Mouse (Mus musculus): ENCODE results near the gene Ndufv1.
"Not testable (repeated sequence)": the region's sequence is repeated elsewhere in the genome, so short reads cannot be mapped to it uniquely, and the experiment has no call there.

Ndufv1 gene

GRCm38 (mm10) chr19:4041500-4041899 lies 28.9 kb upstream of the Ndufv1 start:
- DNase-seq, result not testable (repeated sequence)

- DNase-seq, result not testable (repeated sequence)
Observed at GRCm38 (mm10) chr19:4040941-4041340, 28.3 kb upstream of the Ndufv1 start.

GRCm38 (mm10) chr19:4037788-4038232 lies 25.2 kb upstream of the Ndufv1 start, which contains the start of gene Gstp1:
TSS of gene Gstp1 (minus strand) at chr19:4037985.
- peak; percentile 90 to 94 for DNase-seq

GRCm38 (mm10) chr19:4037154-4037787 lies 24.7 kb upstream of the Ndufv1 start:
- not testable (repeated sequence) for DNase-seq

GRCm38 (mm10) chr19:4036327-4037045 lies 23.9 kb upstream of the Ndufv1 start:
- DNase-seq, result no peak

GRCm38 (mm10) chr19:4033742-4034141 lies 21.1 kb upstream of the Ndufv1 start:
- DNase-seq, result no peak

- peak; percentile 63 to 79 for DNase-seq
Observed at GRCm38 (mm10) chr19:4033298-4033697, 20.7 kb upstream of the Ndufv1 start.

GRCm38 (mm10) chr19:4032668-4033067 lies 20.1 kb upstream of the Ndufv1 start:
- no peak for DNase-seq

GRCm38 (mm10) chr19:4027576-4027975 lies 15.0 kb upstream of the Ndufv1 start:
- DNase-seq, result no peak

- no peak for DNase-seq
Observed at GRCm38 (mm10) chr19:4023185-4023584, 10.6 kb upstream of the Ndufv1 start.

GRCm38 (mm10) chr19:4018743-4019583 lies 6.4 kb upstream of the Ndufv1 start:
- DNase-seq, result peak; percentile 90 to 91

GRCm38 (mm10) chr19:4017921-4018587 lies 5.4 kb upstream of the Ndufv1 start:
- DNase-seq, result no peak

- no peak for DNase-seq
Observed at GRCm38 (mm10) chr19:4015635-4016034, 3.0 kb upstream of the Ndufv1 start.

GRCm38 (mm10) chr19:4014802-4015201 lies 2.2 kb upstream of the Ndufv1 start:
- no peak for DNase-seq

GRCm38 (mm10) chr19:4013066-4013465 lies 460 bp upstream of the Ndufv1 start:
- DNase-seq, result no peak

GRCm38 (mm10) chr19:4011086-4011485 lies 1.5 kb downstream of the Ndufv1 start:
- DNase-seq, result no peak

GRCm38 (mm10) chr19:4005971-4006370 lies 6.6 kb downstream of the Ndufv1 start:
- DNase-seq, result no peak

GRCm38 (mm10) chr19:4005091-4005490 lies 7.5 kb downstream of the Ndufv1 start:
- DNase-seq, result no peak

GRCm38 (mm10) chr19:4004331-4004730 lies 8.3 kb downstream of the Ndufv1 start:
- DNase-seq, result no peak

- no peak for DNase-seq
Observed at GRCm38 (mm10) chr19:4003641-4004040, 9.0 kb downstream of the Ndufv1 start.

GRCm38 (mm10) chr19:4003112-4003511 lies 9.5 kb downstream of the Ndufv1 start, which contains the start of gene Doc2g:
TSS of gene Doc2g (plus strand) at chr19:4003313.
- no peak for DNase-seq

- DNase-seq, result no peak
Observed at GRCm38 (mm10) chr19:4001752-4002151, 10.9 kb downstream of the Ndufv1 start.

Measured in kidney, postnatal 36 days (tissue).